Mouse (Mus musculus) erythroblast, embryonic 14.5 days (primary cell): ENCODE data around the gene Fez2.

Experiments
- GATA1 ChIP-seq: IDR thresholded peaks from 2 replicates; pipeline ENCODE4 v1.6.1; 2012; ENCODE audit warnings: low read length, inconsistent platforms, mixed read lengths
- TAL1 ChIP-seq: IDR thresholded peaks from 3 replicates; pipeline ENCODE4 v1.6.1; 2012; ENCODE audit warnings: low read length, inconsistent platforms, mixed read lengths

DNA sequence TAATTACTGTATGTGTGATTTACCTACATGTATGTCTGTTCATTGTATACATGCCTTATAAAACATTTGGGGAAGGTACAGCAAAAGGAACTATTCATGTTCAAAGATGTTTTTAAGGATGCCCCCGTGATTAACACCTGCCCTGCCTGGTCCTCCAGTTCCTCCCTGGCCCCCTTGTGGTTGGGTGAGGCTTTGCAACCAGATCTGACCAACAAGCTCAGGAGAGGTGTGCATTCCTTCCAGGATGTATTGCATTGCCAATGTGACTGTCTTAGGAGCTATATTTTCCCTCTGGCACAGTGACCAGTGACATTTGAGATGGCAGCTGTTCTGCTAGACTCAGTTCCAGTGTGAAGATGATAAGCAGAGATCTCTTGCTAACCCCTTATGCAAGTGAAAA lies 16.8 kb upstream of the Fez2 start:
- TF ChIP-seq GATA1 (no peak), TAL1 (no peak)
